Mouse (Mus musculus): ENCODE data around the gene Ttc3. TPM values are rescaled to one million over a fixed set of nuclear protein-coding genes. Genes with fewer than 3 reads are reported as not detected.

The Ttc3 gene
- polyA plus RNA-seq, 1 experiment from 2014 or later: 624 TPM

- H3K36me3 ChIP-seq (ENCODE audit: control insufficient read depth, insufficient read depth, low read length): no peaks in the 10 kb centered on the region; the same call in 1 of the 2 replicates
- H3K4me1 ChIP-seq (replicated peaks; ENCODE audit: control insufficient read depth, insufficient read depth, low read length): no peaks in the 10 kb centered on the region
- H3K9ac ChIP-seq (ENCODE audit: low read depth, low read length): no peak overlapping the region
- DNase-seq (ENCODE audit: low spot score) (no peak), ATAC-seq (ENCODE audit: low FRiP score) (no peak)
- no peaks in the 10 kb centered on the region for H3K9me3 ChIP-seq (ENCODE audit: control insufficient read depth, low read length)
- H3K27me3 ChIP-seq (ENCODE audit: control insufficient read depth, insufficient read depth, low read length): no peaks in the 10 kb centered on the region
- H3K4me3 ChIP-seq (ENCODE audit: low read depth, low read length): no peak overlapping the region
- WGBS: 91% methylated on average over 2 of the region's 2 CpGs
- H3K4me2 ChIP-seq (replicated peaks; ENCODE audit: low read depth, low read length): no peak overlapping the region
- no peak overlapping the region for H3K27ac ChIP-seq (ENCODE audit: low read depth, low read length)
These were observed 28.7 kb downstream of the Ttc3 start for GRCm38 (mm10) chr16:94399141-94399540.

- H3K27me3 ChIP-seq (ENCODE audit: control insufficient read depth, insufficient read depth, low read length): no peaks in the 10 kb centered on the region
- DNase-seq (ENCODE audit: low spot score) (no peak), ATAC-seq (ENCODE audit: low FRiP score) (no peak)
- H3K4me2 ChIP-seq (replicated peaks; ENCODE audit: low read depth, low read length): no peak overlapping the region
- 73% methylated on average over 2 of the region's 2 CpGs for WGBS
- no peaks in the 10 kb centered on the region for H3K9me3 ChIP-seq (ENCODE audit: control insufficient read depth, low read length)
- no peak overlapping the region for H3K4me3 ChIP-seq (ENCODE audit: low read depth, low read length)
- H3K27ac ChIP-seq (ENCODE audit: low read depth, low read length): no peak overlapping the region
- H3K36me3 ChIP-seq (ENCODE audit: control insufficient read depth, insufficient read depth, low read length): no peaks in the 10 kb centered on the region
- no peaks in the 10 kb centered on the region for H3K4me1 ChIP-seq (replicated peaks; ENCODE audit: control insufficient read depth, insufficient read depth, low read length)
- no peak overlapping the region for H3K9ac ChIP-seq (ENCODE audit: low read depth, low read length)
These were observed 31.2 kb downstream of the Ttc3 start for GRCm38 (mm10) chr16:94401636-94402035.

GRCm38 (mm10) chr16:94402185-94402584 lies 31.8 kb downstream of the Ttc3 start:
- WGBS: 82% methylated on average over 4 of the region's 4 CpGs
- Histone ChIP-seq H3K4me3 (ENCODE audit: low read depth, low read length) (no peak overlapping the region), H3K9ac (ENCODE audit: low read depth, low read length) (no peak overlapping the region), H3K27me3 (ENCODE audit: control insufficient read depth, insufficient read depth, low read length) (no peaks in the 10 kb centered on the region), H3K36me3 (ENCODE audit: control insufficient read depth, insufficient read depth, low read length) (no peaks in the 10 kb centered on the region), H3K4me2 (replicated peaks; ENCODE audit: low read depth, low read length) (no peak overlapping the region), H3K4me1 (replicated peaks; ENCODE audit: control insufficient read depth, insufficient read depth, low read length) (no peaks in the 10 kb centered on the region), H3K27ac (ENCODE audit: low read depth, low read length) (no peak overlapping the region), H3K9me3 (ENCODE audit: control insufficient read depth, low read length) (no peaks in the 10 kb centered on the region)
- ATAC-seq (ENCODE audit: low FRiP score) (no peak), DNase-seq (ENCODE audit: low spot score) (no peak)

GRCm38 (mm10) chr16:94411287-94411686 lies 40.9 kb downstream of the Ttc3 start:
- Histone ChIP-seq H3K4me3 (ENCODE audit: low read depth, low read length) (no peak overlapping the region), H3K27me3 (ENCODE audit: control insufficient read depth, insufficient read depth, low read length) (no peaks in the 10 kb centered on the region), H3K27ac (ENCODE audit: low read depth, low read length) (no peak overlapping the region), H3K4me1 (replicated peaks; ENCODE audit: control insufficient read depth, insufficient read depth, low read length) (no peaks in the 10 kb centered on the region), H3K9ac (ENCODE audit: low read depth, low read length) (no peak overlapping the region), H3K9me3 (ENCODE audit: control insufficient read depth, low read length) (no peaks in the 10 kb centered on the region), H3K4me2 (replicated peaks; ENCODE audit: low read depth, low read length) (no peak overlapping the region), H3K36me3 (ENCODE audit: control insufficient read depth, insufficient read depth, low read length) (no peaks in the 10 kb centered on the region)
- ATAC-seq (ENCODE audit: low FRiP score): no peak
- WGBS: 96% methylated on average over 3 of the region's 3 CpGs
- DNase-seq (ENCODE audit: low spot score): no peak

GRCm38 (mm10) chr16:94412198-94412597 lies 41.8 kb downstream of the Ttc3 start:
- no peak overlapping the region for H3K4me3 ChIP-seq (ENCODE audit: low read depth, low read length)
- DNase-seq (ENCODE audit: low spot score): no peak
- no peaks in the 10 kb centered on the region for H3K36me3 ChIP-seq (ENCODE audit: control insufficient read depth, insufficient read depth, low read length)
- no peak overlapping the region for H3K9ac ChIP-seq (ENCODE audit: low read depth, low read length)
- H3K9me3 ChIP-seq (ENCODE audit: control insufficient read depth, low read length): no peaks in the 10 kb centered on the region
- no peaks in the 10 kb centered on the region for H3K4me1 ChIP-seq (replicated peaks; ENCODE audit: control insufficient read depth, insufficient read depth, low read length)
- H3K27me3 ChIP-seq (ENCODE audit: control insufficient read depth, insufficient read depth, low read length): no peaks in the 10 kb centered on the region
- H3K4me2 ChIP-seq (replicated peaks; ENCODE audit: low read depth, low read length): no peak overlapping the region
- no peak for ATAC-seq (ENCODE audit: low FRiP score)
- WGBS: 86% methylated on average over 2 of the region's 2 CpGs
- H3K27ac ChIP-seq (ENCODE audit: low read depth, low read length): no peak overlapping the region

- no peaks in the 10 kb centered on the region for H3K27me3 ChIP-seq (ENCODE audit: control insufficient read depth, insufficient read depth, low read length)
- 93% methylated on average over 4 of the region's 4 CpGs for WGBS
- H3K4me3 ChIP-seq (ENCODE audit: low read depth, low read length): no peak overlapping the region
- no peak overlapping the region for H3K9ac ChIP-seq (ENCODE audit: low read depth, low read length)
- H3K27ac ChIP-seq (ENCODE audit: low read depth, low read length): no peak overlapping the region
- DNase-seq (ENCODE audit: low spot score) (no peak), ATAC-seq (ENCODE audit: low FRiP score) (no peak)
- H3K4me1 ChIP-seq (replicated peaks; ENCODE audit: control insufficient read depth, insufficient read depth, low read length): no peaks in the 10 kb centered on the region
- no peaks in the 10 kb centered on the region for H3K9me3 ChIP-seq (ENCODE audit: control insufficient read depth, low read length)
- H3K36me3 ChIP-seq (ENCODE audit: control insufficient read depth, insufficient read depth, low read length): no peaks in the 10 kb centered on the region
- H3K4me2 ChIP-seq (replicated peaks; ENCODE audit: low read depth, low read length): no peak overlapping the region
These were observed 42.3 kb downstream of the Ttc3 start for GRCm38 (mm10) chr16:94412760-94413159.

- 95% methylated on average over 6 of the region's 6 CpGs for WGBS
- H3K4me2 ChIP-seq (replicated peaks; ENCODE audit: low read depth, low read length): no peak overlapping the region
- ATAC-seq (ENCODE audit: low FRiP score) (no peak), DNase-seq (ENCODE audit: low spot score) (no peak)
- H3K9me3 ChIP-seq (ENCODE audit: control insufficient read depth, low read length): no peaks in the 10 kb centered on the region
- no peak overlapping the region for H3K4me3 ChIP-seq (ENCODE audit: low read depth, low read length)
- H3K4me1 ChIP-seq (replicated peaks; ENCODE audit: control insufficient read depth, insufficient read depth, low read length): no peaks in the 10 kb centered on the region
- H3K27me3 ChIP-seq (ENCODE audit: control insufficient read depth, insufficient read depth, low read length): no peaks in the 10 kb centered on the region
- H3K36me3 ChIP-seq (ENCODE audit: control insufficient read depth, insufficient read depth, low read length): peaks cover 6% of the 10 kb centered on the region
- H3K27ac ChIP-seq (ENCODE audit: low read depth, low read length): no peak overlapping the region
- no peak overlapping the region for H3K9ac ChIP-seq (ENCODE audit: low read depth, low read length)
These were observed 43.7 kb downstream of the Ttc3 start for GRCm38 (mm10) chr16:94414151-94414550.

- no peak overlapping the region for H3K4me2 ChIP-seq (replicated peaks; ENCODE audit: low read depth, low read length)
- H3K27ac ChIP-seq (ENCODE audit: low read depth, low read length): no peak overlapping the region
- H3K9me3 ChIP-seq (ENCODE audit: control insufficient read depth, low read length): no peaks in the 10 kb centered on the region
- no peaks in the 10 kb centered on the region for H3K27me3 ChIP-seq (ENCODE audit: control insufficient read depth, insufficient read depth, low read length)
- ATAC-seq (ENCODE audit: low FRiP score): no peak
- peak; percentile 24 for DNase-seq (ENCODE audit: low spot score)
- H3K36me3 ChIP-seq (ENCODE audit: control insufficient read depth, insufficient read depth, low read length): peaks cover 23% of the 10 kb centered on the region
- WGBS: 96% methylated on average over 3 of the region's 3 CpGs
- H3K9ac ChIP-seq (ENCODE audit: low read depth, low read length): no peak overlapping the region
- H3K4me1 ChIP-seq (replicated peaks; ENCODE audit: control insufficient read depth, insufficient read depth, low read length): no peaks in the 10 kb centered on the region
- H3K4me3 ChIP-seq (ENCODE audit: low read depth, low read length): no peak overlapping the region
These were observed 50.1 kb downstream of the Ttc3 start for GRCm38 (mm10) chr16:94420498-94420897.

- DNase-seq (ENCODE audit: low spot score) (no peak), ATAC-seq (ENCODE audit: low FRiP score) (no peak)
- Histone ChIP-seq H3K36me3 (ENCODE audit: control insufficient read depth, insufficient read depth, low read length) (peaks cover 21% of the 10 kb centered on the region), H3K9me3 (ENCODE audit: control insufficient read depth, low read length) (no peaks in the 10 kb centered on the region), H3K9ac (ENCODE audit: low read depth, low read length) (no peak overlapping the region), H3K4me3 (ENCODE audit: low read depth, low read length) (no peak overlapping the region), H3K27me3 (ENCODE audit: control insufficient read depth, insufficient read depth, low read length) (no peaks in the 10 kb centered on the region), H3K4me2 (replicated peaks; ENCODE audit: low read depth, low read length) (no peak overlapping the region), H3K4me1 (replicated peaks; ENCODE audit: control insufficient read depth, insufficient read depth, low read length) (no peaks in the 10 kb centered on the region), H3K27ac (ENCODE audit: low read depth, low read length) (no peak overlapping the region)
- 92% methylated on average over 4 of the region's 4 CpGs for WGBS
These were observed 58.5 kb downstream of the Ttc3 start for GRCm38 (mm10) chr16:94428948-94429347.

Data from hindbrain, embryonic 11.5 days (tissue).